Mouse (Mus musculus): Measurements from ENCODE around the gene Thap3. TPM values are rescaled to one million over a fixed set of nuclear protein-coding genes. Genes with fewer than 3 reads are reported as not detected.

Gene Thap3
- total and polyA plus RNA-seq, 3 experiments = 11.0 to 27.6 (median 12.8) TPM

GRCm38 (mm10) chr4:152008622-152009075 is 19.9 kb upstream of the Thap3 start, which contains the start of gene Klhl21 (continued):
- TF ChIP-seq MYC (IDR thresholded peaks at IDR 0.05; ENCODE audit: low read depth, low read length) = no peak
- peak; percentile 39; the same call in 1 of the 2 replicates for TF ChIP-seq IRF4 (IDR thresholded peaks at IDR 0.05; ENCODE audit: low read depth, low read length)
- TF ChIP-seq SIN3A (IDR thresholded peaks at IDR 0.05; ENCODE audit: low read length) = peak; percentile 88
- TF ChIP-seq MAX (IDR thresholded peaks at IDR 0.05; ENCODE audit: low read length) = 0 out of 2 replicates have a peak, but pooled peaks have one; percentile 19
- TF ChIP-seq JUN (IDR thresholded peaks at IDR 0.05; ENCODE audit: insufficient read depth, low read depth, low read length) = no peak
- no peak for TF ChIP-seq ZNF384 (IDR thresholded peaks at IDR 0.05; ENCODE audit: low read depth, low read length)
- peak; percentile 91 for TF ChIP-seq TBP (conservative IDR thresholded peaks at IDR 0.05; ENCODE audit: low read depth, low read length)
- no peak for TF ChIP-seq GABPA (IDR thresholded peaks at IDR 0.05; ENCODE audit: insufficient replicate concordance, low read depth, low read length)
- TF ChIP-seq ZMIZ1 (IDR thresholded peaks at IDR 0.05; ENCODE audit: low read depth, low read length) = peak; percentile 97
- TF ChIP-seq NELFE (IDR thresholded peaks at IDR 0.05; ENCODE audit: low read depth, low read length) = peak; percentile 96
- TF ChIP-seq RAD21 (IDR thresholded peaks at IDR 0.05; ENCODE audit: low read depth, low read length) = no peak
- peak; percentile 71 for TF ChIP-seq ELF1 (IDR thresholded peaks at IDR 0.05; ENCODE audit: low read depth, low read length)
- no peak for TF ChIP-seq ZC3H11A (IDR thresholded peaks at IDR 0.05; ENCODE audit: low read depth, low read length)
- no peak for TF ChIP-seq E2F4 (IDR thresholded peaks at IDR 0.05; ENCODE audit: insufficient replicate concordance, low read depth, low read length)

GRCm38 (mm10) chr4:152008148-152008500 is 19.3 kb upstream of the Thap3 start:
- dilution Hi-C loops (cut with MboI; ENCODE audit: extremely low pct_ligation_motif_present, extremely low pct_unique_long_range_greater_than_20kb, low sequenced_read_pairs) (no loop called here), in situ Hi-C loops (cut with MboI; ENCODE audit: low pct_ligation_motif_present, low pct_unique_long_range_greater_than_20kb, low sequenced_read_pairs) (no loop called here)
- Histone ChIP-seq H3K9ac (ENCODE audit: insufficient read depth, low read depth) (peak overlapping the region; percentile 10; the same call in 1 of the 2 replicates), H3K27me3 (replicated peaks) (peaks cover 18% of the 10 kb centered on the region), H3K9me3 (replicated peaks; ENCODE audit: low read length) (no peaks in the 10 kb centered on the region), H3K79me2 (replicated peaks; ENCODE audit: control insufficient read depth, extremely low read depth, insufficient read depth, poor library complexity, severe bottlenecking) (peaks cover 2% of the 10 kb centered on the region; the same call in 1 of the 2 replicates), H3K4me3 (replicated peaks in 1 of 3; ENCODE audit: low read depth in 2 of 3, low read length in 2 of 3, poor library complexity in 1 of 3) (peak overlapping the region; percentile 68 to 92 (median 86)), H3K4me1 (ENCODE audit: control insufficient read depth in 1 of 2, insufficient read depth in 2 of 2) (peaks cover 12 to 36% of the 10 kb centered on the region in 2 experiments), H3K36me3 (replicated peaks in 1 of 2; ENCODE audit: control insufficient read depth in 1 of 2, insufficient read depth in 1 of 2, low read length in 1 of 2) (peaks cover 9 to 16% of the 10 kb centered on the region in 2 experiments), H3K27ac (ENCODE audit: insufficient read depth, low read depth) (no peak overlapping the region), H3K4me2 (ENCODE audit: insufficient read depth, low read depth, poor library complexity, severe bottlenecking) (peak overlapping the region; percentile 72)
- DNase-seq (ENCODE audit: extremely low read depth) = no peak
- TF ChIP-seq JUND (conservative IDR thresholded peaks at IDR 0.05; ENCODE audit: low read depth, low read length) (no peak), ZMIZ1 (IDR thresholded peaks at IDR 0.05; ENCODE audit: low read depth, low read length) (no peak), EP300 (IDR thresholded peaks at IDR 0.05; ENCODE audit: low read length) (no peak), CHD2 (IDR thresholded peaks at IDR 0.05; ENCODE audit: low read length) (no peak), USF2 (conservative IDR thresholded peaks at IDR 0.05; ENCODE audit: low read depth, low read length) (no peak), HCFC1 (IDR thresholded peaks at IDR 0.05; ENCODE audit: low read depth, low read length) (no peak), ELF1 (IDR thresholded peaks at IDR 0.05; ENCODE audit: low read depth, low read length) (no peak), UBTF (IDR thresholded peaks at IDR 0.05; ENCODE audit: low read depth, low read length) (no peak), NELFE (IDR thresholded peaks at IDR 0.05; ENCODE audit: low read depth, low read length) (no peak), CHD1 (IDR thresholded peaks at IDR 0.05; ENCODE audit: low read depth, low read length) (no peak), TBP (conservative IDR thresholded peaks at IDR 0.05; ENCODE audit: low read depth, low read length) (no peak), MYC (IDR thresholded peaks at IDR 0.05; ENCODE audit: low read depth, low read length) (no peak), BHLHE40 (IDR thresholded peaks at IDR 0.05; ENCODE audit: low read depth, low read length) (no peak), POLR2A (IDR thresholded peaks at IDR 0.05; ENCODE audit: low read depth, low read length) (no peak), PAX5 (IDR thresholded peaks at IDR 0.05; ENCODE audit: low read length) (no peak), MEF2A (IDR thresholded peaks at IDR 0.05; ENCODE audit: borderline replicate concordance, low read depth, low read length) (no peak), POLR2AphosphoS2 (IDR thresholded peaks at IDR 0.05; ENCODE audit: low read depth, low read length) (no peak), TCF12 (IDR thresholded peaks at IDR 0.05; ENCODE audit: low read depth, low read length) (no peak)

All from CH12.LX (cell line).